Mouse (Mus musculus) neural tube, embryonic 15.5 days (tissue): ENCODE results near the gene 0610012G03Rik. TPM values are rescaled to one million over a fixed set of nuclear protein-coding genes. Genes with fewer than 3 reads are reported as not detected.

Experiments
- ATAC-seq: fragments of 200-750 bp; cut with Nextera tagmentation; 2 replicates; pipeline ENCODE4 v1.8.0; 2017; ENCODE audit warnings: mild to moderate bottlenecking, moderate TSS enrichment, moderate library complexity; ENCODE audit not compliant: low FRiP score
- H3K27ac ChIP-seq: fragments of 300-500 bp; sonication (generic); replicated peaks from 2 replicates; pipeline ENCODE4 v1.5.1; 2015; ENCODE audit warnings: mild to moderate bottlenecking, inconsistent platforms
- H3K27me3 ChIP-seq: fragments of 300-500 bp; sonication (generic); replicated peaks from 2 replicates; pipeline ENCODE4 v1.6.1; 2015; ENCODE audit warnings: inconsistent platforms
- H3K36me3 ChIP-seq: fragments of 300-500 bp; sonication (generic); 2 replicates; pipeline ENCODE4 v1.6.1; 2015; ENCODE audit warnings: inconsistent platforms
- H3K4me1 ChIP-seq: fragments of 300-500 bp; sonication (generic); 2 replicates; pipeline ENCODE4 v1.6.1; 2015; ENCODE audit warnings: inconsistent platforms
- H3K4me2 ChIP-seq: fragments of 300-500 bp; sonication (generic); 2 replicates; pipeline ENCODE4 v1.6.1; 2015; ENCODE audit warnings: inconsistent platforms, mild to moderate bottlenecking, moderate library complexity
- H3K4me3 ChIP-seq: fragments of 300-500 bp; sonication (generic); replicated peaks from 2 replicates; pipeline ENCODE4 v1.5.1; 2015; ENCODE audit warnings: mild to moderate bottlenecking, inconsistent platforms
- H3K9ac ChIP-seq: fragments of 300-500 bp; sonication (generic); replicated peaks from 2 replicates; pipeline ENCODE4 v1.6.1; 2015; ENCODE audit warnings: mild to moderate bottlenecking, inconsistent platforms
- H3K9me3 ChIP-seq: fragments of 300-500 bp; sonication (generic); replicated peaks from 2 replicates; pipeline ENCODE4 v1.6.1; 2016; ENCODE audit warnings: inconsistent platforms
- WGBS: fragments of 180-500 bp; shearing (Covaris S2); methylation state at CpG from one replicate; pipeline ENCODE4 v1.1.7; 2015; ENCODE audit warnings: mixed read lengths; 5-methylcytosine and 5-hydroxymethylcytosine counted together
- polyA plus RNA-seq: library from polyadenylated mRNA; unstranded; fragments of >200 nt; fragmentation: Nextera tagmentation; extraction: Ambion mirVana; gene quantifications from 2 replicates; pipeline ENCODE4 v1.2.1, GENCODE M21; 2015

0610012G03Rik gene
- polyA plus RNA-seq, 1 experiment from 2014 or later = 126 TPM

DNA sequence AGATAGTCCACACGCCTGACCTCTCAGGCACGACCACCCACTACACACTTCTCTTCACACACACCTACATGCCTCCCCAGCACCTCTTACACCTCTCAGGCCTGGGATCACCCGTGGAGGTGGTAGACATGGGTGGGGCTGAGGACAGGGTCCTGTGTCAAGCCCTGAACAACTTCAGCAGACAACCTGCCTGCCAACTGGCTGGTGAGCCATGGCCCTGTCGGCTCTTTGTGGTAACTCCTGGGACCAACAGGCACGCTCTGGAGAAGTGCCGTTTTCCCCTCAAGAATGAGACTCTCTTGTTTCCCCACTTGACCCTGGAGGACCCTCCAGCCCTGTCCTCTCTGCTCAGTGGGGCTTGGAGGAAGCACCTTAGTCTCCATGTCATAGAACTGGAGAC, 2.9 kb downstream of the 0610012G03Rik start:
- no peaks in the 10 kb centered on the region for H3K9me3 ChIP-seq
- H3K27me3 ChIP-seq = no peaks in the 10 kb centered on the region
- H3K36me3 ChIP-seq = peaks cover 8% of the 10 kb centered on the region; the same call in 1 of the 2 replicates
- peaks cover 52% of the 10 kb centered on the region for H3K4me1 ChIP-seq
- 94% methylated on average over 6 of the region's 6 CpGs for WGBS
- no peak overlapping the region for H3K4me2 ChIP-seq
- H3K9ac ChIP-seq = no peak overlapping the region
- no peak for ATAC-seq
- H3K27ac ChIP-seq = no peak overlapping the region
- no peak overlapping the region for H3K4me3 ChIP-seq

DNA sequence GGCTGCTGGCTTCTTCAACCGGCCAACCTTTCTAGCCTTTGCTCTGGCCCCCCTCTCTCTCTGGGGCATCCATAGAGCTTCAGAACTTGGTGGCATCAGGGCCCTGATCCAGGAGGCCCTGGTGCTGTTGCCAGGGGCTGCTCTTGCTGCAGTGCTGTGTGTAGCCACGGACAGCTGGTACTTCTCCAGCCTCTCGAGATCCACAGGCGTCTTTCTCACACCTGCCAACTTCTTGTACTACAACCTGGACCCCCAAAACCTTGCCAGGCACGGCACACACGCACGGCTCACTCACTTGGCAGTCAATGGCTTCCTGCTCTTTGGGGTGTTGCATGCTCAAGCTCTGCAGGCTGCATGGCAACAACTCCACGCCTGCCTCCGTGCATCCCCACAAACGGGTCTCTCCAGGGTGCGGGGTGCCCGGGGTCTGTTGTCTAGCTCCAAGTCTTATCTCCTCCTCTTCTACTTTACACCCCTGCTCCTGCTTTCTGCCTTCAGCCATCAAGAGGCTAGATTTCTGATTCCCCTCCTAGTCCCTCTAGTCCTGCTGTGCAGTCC, 3.5 kb downstream of the 0610012G03Rik start:
- Histone ChIP-seq H3K4me1 (peaks cover 50% of the 10 kb centered on the region), H3K4me3 (no peak overlapping the region), H3K9me3 (no peaks in the 10 kb centered on the region), H3K27ac (no peak overlapping the region), H3K9ac (no peak overlapping the region), H3K27me3 (no peaks in the 10 kb centered on the region), H3K4me2 (no peak overlapping the region), H3K36me3 (peaks cover 8% of the 10 kb centered on the region; the same call in 1 of the 2 replicates)
- WGBS = 92% methylated on average over 12 of the region's 12 CpGs
- no peak for ATAC-seq

- Histone ChIP-seq H3K9me3 (no peaks in the 10 kb centered on the region), H3K9ac (no peak overlapping the region), H3K4me1 (peaks cover 42% of the 10 kb centered on the region), H3K36me3 (peaks cover 8% of the 10 kb centered on the region; the same call in 1 of the 2 replicates), H3K27me3 (no peaks in the 10 kb centered on the region), H3K27ac (no peak overlapping the region), H3K4me2 (peak overlapping the region; percentile 25; the same call in 1 of the 2 replicates), H3K4me3 (no peak overlapping the region)
- no peak for ATAC-seq
- WGBS = 6% methylated on average over 10 of the region's 10 CpGs
Observed at GRCm38 (mm10) chr16:31943980-31944379, 4.3 kb downstream of the 0610012G03Rik start.

- Histone ChIP-seq H3K4me2 (no peak overlapping the region), H3K9me3 (no peaks in the 10 kb centered on the region), H3K27ac (no peak overlapping the region), H3K36me3 (peaks cover 6% of the 10 kb centered on the region; the same call in 1 of the 2 replicates), H3K27me3 (0 out of 2 replicates have a peak, but pooled peaks cover 3% of the 10 kb centered on the region), H3K4me3 (no peak overlapping the region), H3K9ac (no peak overlapping the region), H3K4me1 (peaks cover 19% of the 10 kb centered on the region)
- no peak for ATAC-seq
- WGBS = 68% methylated on average over 2 of the region's 2 CpGs
Observed at GRCm38 (mm10) chr16:31940586-31940985, 7.7 kb downstream of the 0610012G03Rik start.

- no peak overlapping the region for H3K4me2 ChIP-seq
- ATAC-seq = no peak
- H3K4me1 ChIP-seq = peaks cover 20% of the 10 kb centered on the region
- no peak overlapping the region for H3K9ac ChIP-seq
- H3K36me3 ChIP-seq = no peaks in the 10 kb centered on the region
- 75% methylated on average over 6 of the region's 6 CpGs for WGBS
- H3K27me3 ChIP-seq = 0 out of 2 replicates have a peak, but pooled peaks cover 3% of the 10 kb centered on the region
- no peak overlapping the region for H3K27ac ChIP-seq
- no peak overlapping the region for H3K4me3 ChIP-seq
- H3K9me3 ChIP-seq = no peaks in the 10 kb centered on the region
Observed at GRCm38 (mm10) chr16:31938856-31939255, 9.4 kb downstream of the 0610012G03Rik start.

GRCm38 (mm10) chr16:31936568-31936967, 11.7 kb downstream of the 0610012G03Rik start:
- no peak overlapping the region for H3K9ac ChIP-seq
- ATAC-seq = no peak
- no peaks in the 10 kb centered on the region for H3K9me3 ChIP-seq
- 92% methylated on average over 4 of the region's 4 CpGs for WGBS
- no peak overlapping the region for H3K4me2 ChIP-seq
- H3K4me3 ChIP-seq = no peak overlapping the region
- H3K27me3 ChIP-seq = 0 out of 2 replicates have a peak, but pooled peaks cover 3% of the 10 kb centered on the region
- peaks cover 36% of the 10 kb centered on the region for H3K4me1 ChIP-seq
- H3K36me3 ChIP-seq = no peaks in the 10 kb centered on the region
- H3K27ac ChIP-seq = no peak overlapping the region

- 4% methylated on average over 36 of the region's 36 CpGs for WGBS
- H3K27ac ChIP-seq = peak overlapping the region; percentile 97
- peak; percentile 17; the same call in 1 of the 2 replicates for ATAC-seq
Observed at GRCm38 (mm10) chr16:31935091-31935979, 13.0 kb downstream of the 0610012G03Rik start.

DNA sequence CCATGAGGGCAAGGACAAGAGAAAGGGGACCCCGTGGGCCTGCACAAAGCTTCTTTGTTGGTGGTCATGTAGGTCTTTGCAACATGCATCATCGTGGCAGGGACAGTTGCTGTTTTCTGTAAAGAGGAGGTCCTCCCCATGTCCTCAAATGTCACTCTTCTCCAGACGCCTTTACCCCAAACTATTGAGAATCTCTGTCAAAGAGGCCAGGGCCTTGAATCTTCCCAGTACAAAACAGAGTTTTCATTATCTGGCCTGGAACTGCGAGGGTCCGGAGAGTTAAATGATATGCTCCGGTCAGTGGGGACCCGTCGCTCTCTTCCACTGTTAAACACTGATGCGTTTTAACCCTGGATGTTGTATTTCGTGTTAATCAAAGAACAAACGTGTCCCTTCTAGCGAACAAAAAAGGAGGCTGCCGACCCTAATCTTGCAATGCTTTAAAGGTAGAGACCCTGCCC, 13.7 kb downstream of the 0610012G03Rik start:
- Histone ChIP-seq H3K36me3 (no peaks in the 10 kb centered on the region), H3K4me3 (peak overlapping the region; percentile 49), H3K27me3 (0 out of 2 replicates have a peak, but pooled peaks cover 3% of the 10 kb centered on the region), H3K9ac (peak overlapping the region; percentile 67), H3K9me3 (no peaks in the 10 kb centered on the region), H3K27ac (peak overlapping the region; percentile 97), H3K4me1 (peaks cover 36% of the 10 kb centered on the region), H3K4me2 (peak overlapping the region; percentile 89)
- no peak for ATAC-seq
- WGBS = 7% methylated on average over 13 of the region's 13 CpGs

More at GRCm38 (mm10) chr16:31935091-31935979, 13.0 kb downstream of the 0610012G03Rik start:
- Histone ChIP-seq H3K4me1 (peaks cover 36% of the 10 kb centered on the region), H3K27me3 (0 out of 2 replicates have a peak, but pooled peaks cover 3% of the 10 kb centered on the region), H3K36me3 (no peaks in the 10 kb centered on the region), H3K4me2 (peak overlapping the region; percentile 89), H3K4me3 (peak overlapping the region; percentile 49), H3K9me3 (no peaks in the 10 kb centered on the region), H3K9ac (peak overlapping the region; percentile 67)

GRCm38 (mm10) chr16:31933751-31934549, 14.3 kb downstream of the 0610012G03Rik start, which contains the start of gene Pigz:
TSS of gene Pigz (plus strand) at chr16:31933851.
- peaks cover 36% of the 10 kb centered on the region for H3K4me1 ChIP-seq
- peak; percentile 9; the same call in 1 of the 2 replicates for ATAC-seq
- no peaks in the 10 kb centered on the region for H3K36me3 ChIP-seq
- no peaks in the 10 kb centered on the region for H3K9me3 ChIP-seq
- H3K27ac ChIP-seq = peak within 1 kb of the TSS; percentile 97
- H3K27me3 ChIP-seq = 0 out of 2 replicates have a peak, but pooled peaks cover 3% of the 10 kb centered on the region
- peak within 1 kb of the TSS; percentile 67 for H3K9ac ChIP-seq
- H3K4me3 ChIP-seq = peak within 1 kb of the TSS; percentile 49
- peak within 1 kb of the TSS; percentile 89 for H3K4me2 ChIP-seq
- WGBS = 3% methylated on average over 42 of the region's 42 CpGs

- Histone ChIP-seq H3K36me3 (no peaks in the 10 kb centered on the region), H3K4me2 (peak overlapping the region; percentile 89), H3K27ac (peak overlapping the region; percentile 97), H3K9ac (peak overlapping the region; percentile 67), H3K9me3 (no peaks in the 10 kb centered on the region), H3K27me3 (0 out of 2 replicates have a peak, but pooled peaks cover 3% of the 10 kb centered on the region), H3K4me1 (peaks cover 36% of the 10 kb centered on the region), H3K4me3 (peak overlapping the region; percentile 49)
- WGBS = under 1% methylated on average over 50 of the region's 50 CpGs
- peak; percentile 96 for ATAC-seq
Observed at GRCm38 (mm10) chr16:31932840-31933697, 15.2 kb downstream of the 0610012G03Rik start.
